Mouse (Mus musculus) erythroblast, embryonic 14.5 days (primary cell): ENCODE results near the gene Ano9.

ENCODE experiments used
- GATA1 ChIP-seq: IDR thresholded peaks from 2 replicates; pipeline ENCODE4 v1.6.1; 2012; ENCODE audit warnings: low read length, inconsistent platforms, mixed read lengths
- TAL1 ChIP-seq: IDR thresholded peaks from 3 replicates; pipeline ENCODE4 v1.6.1; 2012; ENCODE audit warnings: low read length, inconsistent platforms, mixed read lengths

- TF ChIP-seq GATA1 (no peak), TAL1 (no peak)
These were observed 45.4 kb downstream of the Ano9 start for GRCm38 (mm10) chr7:141072017-141072745.
